Mouse (Mus musculus) hindbrain, embryonic 14.5 days (tissue): Measurements from ENCODE around the gene Traf7. TPM values are rescaled to one million over a fixed set of nuclear protein-coding genes. Genes with fewer than 3 reads are reported as not detected.

Experiments
- ATAC-seq: fragments of 200-750 bp; cut with Nextera tagmentation; 2 replicates; pipeline ENCODE4 v1.8.0; 2017; ENCODE audit warnings: moderate number of reproducible peaks, mild to moderate bottlenecking, moderate TSS enrichment, moderate library complexity; ENCODE audit not compliant: low FRiP score
- DNase-seq: peaks from one replicate; pipeline ENCODE4 v3.0.0-alpha.2; 2015; ENCODE audit warnings: low spot score
- H3K27ac ChIP-seq: fragments of 300-500 bp; sonication (generic); 2 replicates; pipeline ENCODE4 v1.5.1; 2014; ENCODE audit warnings: mild to moderate bottlenecking, moderate library complexity
- H3K27me3 ChIP-seq: fragments of 300-500 bp; sonication (generic); 2 replicates; pipeline ENCODE4 v1.6.1; 2014; ENCODE audit warnings: mild to moderate bottlenecking, low read length, mixed read lengths; ENCODE audit not compliant: control insufficient read depth, insufficient read depth
- H3K36me3 ChIP-seq: fragments of 300-500 bp; sonication (generic); replicated peaks from 2 replicates; pipeline ENCODE4 v1.6.1; 2014; ENCODE audit not compliant: control insufficient read depth, insufficient read depth
- H3K4me1 ChIP-seq: fragments of 300-500 bp; sonication (generic); replicated peaks from 2 replicates; pipeline ENCODE4 v1.6.1; 2014; ENCODE audit warnings: antibody characterized with exemption, low read length, mixed read lengths; ENCODE audit not compliant: control insufficient read depth, insufficient read depth
- H3K4me2 ChIP-seq: fragments of 300-500 bp; sonication (generic); replicated peaks from 2 replicates; pipeline ENCODE4 v1.6.1; 2014; ENCODE audit warnings: mild to moderate bottlenecking, moderate library complexity
- H3K4me3 ChIP-seq: fragments of 300-500 bp; sonication (generic); replicated peaks from 2 replicates; pipeline ENCODE4 v1.5.1; 2014; ENCODE audit warnings: mild to moderate bottlenecking, low read length
- H3K9ac ChIP-seq: fragments of 300-500 bp; sonication (generic); 2 replicates; pipeline ENCODE4 v1.6.1; 2014
- H3K9me3 ChIP-seq: fragments of 300-500 bp; sonication (generic); 2 replicates; pipeline ENCODE4 v1.6.1; 2016; ENCODE audit warnings: low read length; ENCODE audit not compliant: control insufficient read depth
- WGBS: fragments of 180-500 bp; shearing (Covaris S2); extraction: QIAGEN DNeasy Blood & Tissue Kit; methylation state at CpG from one replicate; pipeline ENCODE4 v1.1.7; 2014; 5-methylcytosine and 5-hydroxymethylcytosine counted together
- polyA plus RNA-seq: library from polyadenylated mRNA; unstranded; fragments of >200 nt; fragmentation: Nextera tagmentation; extraction: Ambion mirVana; gene quantifications from 2 replicates; pipeline ENCODE4 v1.2.1, GENCODE M21; 2014

Gene Traf7
- 75.0 and 82.8 TPM in 2 replicates for polyA plus RNA-seq

DNA sequence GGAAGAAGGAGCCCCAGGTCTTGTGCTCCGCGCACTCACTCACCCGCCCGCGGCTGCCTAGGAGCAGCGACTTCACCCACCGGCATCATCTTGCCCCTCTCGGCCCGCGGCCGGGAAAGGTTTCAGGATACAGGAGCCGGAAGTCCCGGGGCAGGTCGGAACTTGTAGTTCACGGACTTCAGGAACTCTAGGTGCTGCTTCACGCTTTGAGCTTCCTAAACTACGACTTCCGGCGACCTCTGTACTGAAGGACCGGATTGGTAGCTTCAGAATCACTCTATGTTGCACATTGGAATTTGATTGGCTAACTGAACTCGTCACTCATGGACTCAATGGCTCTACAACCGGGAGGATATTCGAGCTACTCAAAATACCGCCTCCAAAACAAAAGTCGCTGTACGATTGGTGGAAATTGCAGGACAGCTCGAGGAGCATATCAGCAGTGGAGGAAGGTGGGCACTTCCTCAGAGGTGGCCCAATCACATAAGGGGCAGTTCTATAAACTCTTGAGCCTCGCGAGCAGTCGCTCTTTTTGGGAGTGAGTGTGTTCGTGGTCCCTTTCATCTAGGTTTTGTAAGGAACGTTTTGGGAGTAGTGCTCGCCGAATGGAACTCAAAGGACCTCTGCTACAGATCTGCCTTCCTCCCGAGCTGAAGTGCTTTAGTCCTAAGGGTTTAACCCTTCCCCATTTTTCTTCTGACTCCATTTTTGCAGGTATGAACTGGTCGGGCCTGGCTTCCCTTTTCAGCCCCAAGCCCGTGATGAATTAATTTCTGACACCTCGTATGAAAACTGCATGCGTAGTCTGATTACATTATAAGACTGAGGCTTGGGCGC is at the start of gene Traf7:
Gene Traf7 (minus strand): TSS at position 216 of the 837 bp plus-strand sequence.
- under 1% methylated on average over 40 of the region's 40 CpGs for WGBS

DNA sequence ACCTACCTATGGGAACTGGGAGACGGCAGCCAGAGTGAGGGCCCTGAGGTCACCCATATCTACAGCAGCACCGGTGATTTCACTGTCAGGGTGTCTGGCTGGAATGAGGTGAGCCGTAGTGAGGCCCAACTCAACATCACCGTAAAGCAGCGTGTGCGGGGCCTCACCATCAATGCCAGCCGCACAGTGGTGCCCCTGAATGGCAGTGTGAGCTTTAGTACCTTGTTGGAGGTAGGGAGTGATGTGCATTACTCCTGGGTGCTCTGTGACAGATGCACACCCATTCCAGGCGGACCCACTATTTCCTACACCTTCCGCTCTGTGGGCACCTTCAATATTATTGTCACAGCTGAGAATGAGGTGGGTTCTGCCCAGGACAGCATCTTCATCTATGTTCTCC is 46.1 kb upstream of the Traf7 start:
- 96% methylated on average over 9 of the region's 9 CpGs for WGBS
- no peak overlapping the region for H3K9ac ChIP-seq
- ATAC-seq (no peak), DNase-seq (no peak)
- H3K4me2 ChIP-seq = no peak overlapping the region
- no peaks in the 10 kb centered on the region for H3K27me3 ChIP-seq
- H3K36me3 ChIP-seq = peaks cover 99% of the 10 kb centered on the region
- H3K9me3 ChIP-seq = no peaks in the 10 kb centered on the region
- no peaks in the 10 kb centered on the region for H3K4me1 ChIP-seq
- no peak overlapping the region for H3K27ac ChIP-seq
- H3K4me3 ChIP-seq = no peak overlapping the region

More for the DNA sequence above, at the start of gene Traf7:
- H3K4me1 ChIP-seq = peaks cover 39% of the 10 kb centered on the region
- H3K9ac ChIP-seq = peak within 1 kb of the TSS; percentile 94
- H3K27me3 ChIP-seq = no peaks in the 10 kb centered on the region
- peak within 1 kb of the TSS; percentile 85 for H3K4me3 ChIP-seq
- peak; percentile 98 for DNase-seq
- peak within 1 kb of the TSS; percentile 84 for H3K27ac ChIP-seq
- peak within 1 kb of the TSS; percentile 85 for H3K4me2 ChIP-seq
- H3K9me3 ChIP-seq = no peaks in the 10 kb centered on the region
- peak; percentile 99 for ATAC-seq
- H3K36me3 ChIP-seq = peaks cover 27% of the 10 kb centered on the region

DNA sequence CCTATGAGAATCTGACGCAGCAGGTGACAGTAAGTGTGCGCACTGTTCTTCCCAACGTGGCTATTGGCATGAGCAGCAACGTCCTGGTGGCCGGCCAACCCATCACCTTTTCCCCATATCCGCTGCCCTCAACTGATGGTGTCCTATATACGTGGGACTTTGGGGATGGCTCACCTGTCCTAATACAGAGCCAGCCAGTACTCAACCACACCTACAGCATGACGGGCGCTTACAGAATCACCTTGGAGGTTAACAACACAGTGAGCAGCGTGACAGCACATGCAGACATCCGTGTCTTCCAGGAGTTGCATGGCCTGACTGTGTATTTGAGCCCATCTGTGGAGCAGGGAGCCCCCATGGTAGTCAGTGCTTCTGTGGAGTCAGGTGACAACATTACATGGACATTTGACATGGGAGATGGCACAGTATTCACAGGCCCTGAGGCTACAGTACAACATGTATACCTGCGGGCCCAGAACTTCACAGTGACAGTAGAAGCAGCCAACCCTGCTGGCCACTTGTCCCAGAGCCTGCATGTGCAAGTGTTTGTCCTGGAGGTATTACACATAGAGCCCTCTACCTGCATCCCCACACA is 45.0 kb upstream of the Traf7 start:
- no peaks in the 10 kb centered on the region for H3K4me1 ChIP-seq
- no peak overlapping the region for H3K9ac ChIP-seq
- H3K4me3 ChIP-seq = no peak overlapping the region
- DNase-seq (no peak), ATAC-seq (no peak)
- peaks cover 99% of the 10 kb centered on the region for H3K36me3 ChIP-seq
- no peak overlapping the region for H3K4me2 ChIP-seq
- 97% methylated on average over 12 of the region's 12 CpGs for WGBS
- no peaks in the 10 kb centered on the region for H3K27me3 ChIP-seq
- H3K9me3 ChIP-seq = no peaks in the 10 kb centered on the region
- H3K27ac ChIP-seq = no peak overlapping the region

DNA sequence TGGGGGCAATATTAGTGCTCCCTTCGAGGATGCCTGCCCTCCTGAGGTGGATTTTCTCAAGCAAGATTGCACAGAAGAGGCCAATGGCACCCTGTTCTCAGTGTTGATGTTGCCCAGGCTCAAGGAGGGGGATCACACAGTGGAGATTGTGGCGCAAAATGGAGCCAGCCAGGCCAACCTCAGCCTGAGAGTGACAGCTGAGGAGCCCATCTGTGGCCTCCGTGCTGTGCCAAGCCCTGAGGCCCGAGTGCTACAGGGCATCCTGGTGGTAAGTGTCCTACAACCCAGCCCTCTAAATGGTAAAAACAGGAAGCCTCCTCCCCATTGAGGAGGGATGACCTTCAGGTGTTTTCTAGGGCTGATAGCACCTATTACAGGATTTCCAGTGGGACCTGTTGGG is 42.1 kb upstream of the Traf7 start:
- no peak for ATAC-seq

DNA sequence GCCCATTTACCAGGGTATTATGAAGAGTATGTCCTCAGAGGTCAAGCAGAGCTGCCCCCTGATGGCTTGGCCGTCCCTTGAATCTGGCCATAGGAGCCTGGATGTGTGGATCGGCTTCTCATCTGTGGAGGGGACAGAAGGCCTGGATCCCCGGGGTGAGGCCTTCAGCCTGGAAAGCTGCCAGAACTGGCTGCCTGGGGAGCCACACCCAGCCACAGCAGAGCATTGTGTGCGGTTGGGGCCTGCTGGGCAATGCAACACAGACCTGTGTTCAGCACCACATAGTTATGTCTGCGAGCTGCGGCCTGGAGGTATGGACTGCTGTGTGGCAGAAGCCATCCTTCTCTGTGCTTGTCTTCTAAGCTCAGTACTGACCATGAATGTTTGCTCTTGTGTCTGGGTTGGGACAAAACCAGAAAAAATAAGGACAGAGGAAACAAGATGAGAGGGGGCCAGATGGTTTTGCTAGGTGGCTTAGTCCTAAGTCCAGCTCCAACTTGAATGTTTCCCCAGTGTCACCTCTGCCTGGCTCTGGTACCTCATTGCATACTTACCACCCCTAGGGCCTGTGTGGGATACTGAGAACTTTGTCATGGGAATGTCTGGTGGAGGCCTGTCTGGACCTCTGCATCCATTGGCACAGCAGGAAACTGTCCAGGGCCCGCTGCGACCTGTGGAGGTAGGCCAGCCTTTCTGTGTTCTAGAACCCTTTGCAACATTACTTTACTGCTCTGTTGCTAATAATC is 39.5 kb upstream of the Traf7 start:
- Histone ChIP-seq H3K9me3 (no peaks in the 10 kb centered on the region), H3K27ac (no peak overlapping the region), H3K27me3 (no peaks in the 10 kb centered on the region), H3K36me3 (peaks cover 72% of the 10 kb centered on the region), H3K4me2 (no peak overlapping the region), H3K4me1 (no peaks in the 10 kb centered on the region; the same call in 1 of the 2 replicates), H3K9ac (no peak overlapping the region), H3K4me3 (no peak overlapping the region)
- no peak for ATAC-seq
- DNase-seq = no peak
- 74% methylated on average over 8 of the region's 8 CpGs for WGBS

More for the DNA sequence above, 42.1 kb upstream of the Traf7 start:
- 91% methylated on average over 4 of the region's 4 CpGs for WGBS
- Histone ChIP-seq H3K27me3 (no peaks in the 10 kb centered on the region), H3K4me1 (no peaks in the 10 kb centered on the region; the same call in 1 of the 2 replicates), H3K9ac (no peak overlapping the region), H3K36me3 (peaks cover 98% of the 10 kb centered on the region), H3K4me3 (no peak overlapping the region), H3K9me3 (no peaks in the 10 kb centered on the region), H3K4me2 (no peak overlapping the region), H3K27ac (no peak overlapping the region)
- no peak for DNase-seq

DNA sequence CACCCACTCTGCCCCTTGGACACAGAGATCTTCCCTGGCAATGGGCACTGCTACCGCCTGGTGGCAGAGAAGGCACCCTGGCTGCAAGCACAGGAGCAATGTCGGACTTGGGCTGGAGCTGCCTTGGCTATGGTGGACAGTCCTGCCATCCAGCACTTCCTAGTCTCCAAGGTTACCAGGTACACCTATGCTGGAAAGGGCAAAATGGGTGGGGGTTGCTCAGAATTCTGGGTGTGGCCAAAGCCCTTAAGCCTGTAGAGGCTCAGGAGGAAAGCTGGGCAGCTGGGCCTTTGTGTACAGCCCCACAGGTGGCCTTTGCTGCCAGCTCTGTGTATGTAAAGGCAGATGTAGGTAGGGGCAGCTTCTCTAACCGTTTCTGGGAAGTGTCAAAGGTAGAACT is 38.1 kb upstream of the Traf7 start:
- Histone ChIP-seq H3K4me3 (no peak overlapping the region), H3K9ac (no peak overlapping the region), H3K27me3 (no peaks in the 10 kb centered on the region), H3K36me3 (peaks cover 58% of the 10 kb centered on the region), H3K27ac (no peak overlapping the region), H3K9me3 (no peaks in the 10 kb centered on the region), H3K4me2 (no peak overlapping the region), H3K4me1 (no peaks in the 10 kb centered on the region; the same call in 1 of the 2 replicates)
- 70% methylated on average over 3 of the region's 3 CpGs for WGBS
- no peak for DNase-seq
- no peak for ATAC-seq

DNA sequence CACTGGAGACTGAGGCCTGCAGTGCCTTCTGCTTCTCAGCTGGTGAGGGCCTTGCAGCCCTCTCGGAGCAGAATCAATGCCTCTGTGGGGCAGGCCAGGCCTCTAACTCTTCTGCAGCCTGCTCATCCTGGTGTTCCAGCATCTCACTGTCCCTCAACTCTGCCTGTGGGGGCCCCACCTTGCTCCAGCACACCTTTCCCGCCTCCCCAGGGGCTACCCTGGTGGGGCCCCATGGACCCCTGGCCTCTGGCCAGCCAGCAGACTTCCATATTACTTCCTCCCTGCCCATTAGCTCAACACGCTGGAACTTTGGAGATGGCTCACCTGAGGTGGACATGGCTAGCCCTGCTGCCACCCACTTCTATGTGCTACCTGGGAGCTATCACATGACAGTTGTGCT is 37.4 kb upstream of the Traf7 start:
- no peak for ATAC-seq
- H3K27ac ChIP-seq = no peak overlapping the region
- no peak overlapping the region for H3K4me2 ChIP-seq
- DNase-seq = no peak
- H3K27me3 ChIP-seq = no peaks in the 10 kb centered on the region
- H3K4me1 ChIP-seq = no peaks in the 10 kb centered on the region; the same call in 1 of the 2 replicates
- WGBS = 97% methylated on average over 3 of the region's 3 CpGs
- no peaks in the 10 kb centered on the region for H3K9me3 ChIP-seq
- no peak overlapping the region for H3K9ac ChIP-seq
- no peak overlapping the region for H3K4me3 ChIP-seq
- H3K36me3 ChIP-seq = peaks cover 51% of the 10 kb centered on the region

DNA sequence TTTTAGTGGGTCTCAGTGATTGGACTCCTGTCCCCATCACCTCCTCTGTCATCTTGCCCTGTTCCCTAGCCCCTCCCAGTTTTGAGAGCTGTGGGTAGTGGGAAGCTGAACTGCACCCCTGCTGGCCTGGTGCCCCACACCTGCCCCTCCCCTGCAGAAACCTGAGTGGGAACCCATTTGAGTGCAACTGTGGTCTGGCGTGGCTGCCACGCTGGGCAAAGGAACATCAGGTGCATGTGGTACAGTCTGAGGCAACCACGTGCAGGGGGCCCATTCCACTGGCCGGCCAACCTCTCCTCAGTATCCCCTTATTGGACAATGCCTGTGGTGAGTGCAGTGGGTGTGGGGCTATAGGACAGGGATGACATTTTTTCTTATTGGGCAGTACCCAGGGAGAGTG is 36.7 kb upstream of the Traf7 start:
- peaks cover under 1% of the 10 kb centered on the region for H3K4me1 ChIP-seq
- H3K4me2 ChIP-seq = no peak overlapping the region
- H3K27me3 ChIP-seq = no peaks in the 10 kb centered on the region
- DNase-seq (no peak), ATAC-seq (no peak)
- peaks cover 44% of the 10 kb centered on the region for H3K36me3 ChIP-seq
- WGBS = 87% methylated on average over 4 of the region's 4 CpGs
- H3K4me3 ChIP-seq = no peak overlapping the region
- H3K27ac ChIP-seq = no peak overlapping the region
- H3K9me3 ChIP-seq = no peaks in the 10 kb centered on the region
- no peak overlapping the region for H3K9ac ChIP-seq

DNA sequence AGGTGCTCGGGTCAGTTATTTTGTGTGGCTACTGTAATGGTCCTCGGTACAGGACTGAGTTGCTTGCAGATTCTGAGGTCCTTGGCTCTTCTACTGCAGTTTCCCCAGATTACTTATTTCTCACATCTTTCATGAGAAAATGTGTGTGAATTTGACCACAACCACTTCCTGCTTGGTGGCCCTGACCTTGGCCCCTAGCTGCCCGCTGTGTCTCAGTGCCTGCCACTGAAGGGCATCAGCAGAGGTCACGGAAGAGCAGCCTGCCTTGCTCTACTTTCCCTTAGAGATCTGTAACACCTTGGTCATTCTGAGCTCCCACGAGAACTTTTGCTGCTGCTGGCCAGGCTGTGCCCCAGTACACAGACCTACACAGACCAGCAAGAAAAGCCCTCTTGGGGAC is 35.9 kb upstream of the Traf7 start:
- no peak overlapping the region for H3K9ac ChIP-seq
- peaks cover 36% of the 10 kb centered on the region for H3K36me3 ChIP-seq
- H3K4me2 ChIP-seq = no peak overlapping the region
- no peak for DNase-seq
- no peak overlapping the region for H3K27ac ChIP-seq
- no peak for ATAC-seq
- no peaks in the 10 kb centered on the region for H3K9me3 ChIP-seq
- H3K4me1 ChIP-seq = peaks cover 9% of the 10 kb centered on the region
- WGBS = 91% methylated on average over 5 of the region's 5 CpGs
- no peaks in the 10 kb centered on the region for H3K27me3 ChIP-seq
- H3K4me3 ChIP-seq = no peak overlapping the region
